Mouse (Mus musculus) kidney, embryonic 16.5 days (tissue): ENCODE data around the gene Ppp1r10. TPM values are rescaled to one million over a fixed set of nuclear protein-coding genes. Genes with fewer than 3 reads are reported as not detected.
"Not testable (repeated sequence)": the region's sequence is repeated elsewhere in the genome, so short reads cannot be mapped to it uniquely, and the experiment has no call there.

Experiments used
- ATAC-seq: fragments of 200-750 bp; cut with Nextera tagmentation; 2 replicates; pipeline ENCODE4 v1.8.0; 2017; ENCODE audit warnings: moderate TSS enrichment; ENCODE audit not compliant: low FRiP score, low TSS enrichment
- H3K27ac ChIP-seq: fragments of 300-500 bp; sonication (generic); 2 replicates; pipeline ENCODE4 v1.5.1; 2014; ENCODE audit warnings: low read length
- H3K27me3 ChIP-seq: fragments of 300-500 bp; sonication (generic); 2 replicates; pipeline ENCODE4 v1.6.1; 2014; ENCODE audit warnings: low read length, control low read depth, mixed read lengths; ENCODE audit not compliant: insufficient read depth
- H3K36me3 ChIP-seq: fragments of 300-500 bp; sonication (generic); 2 replicates; pipeline ENCODE4 v1.6.1; 2014; ENCODE audit warnings: low read length, control low read depth, mixed read lengths; ENCODE audit not compliant: insufficient read depth
- H3K4me1 ChIP-seq: fragments of 300-500 bp; sonication (generic); 2 replicates; pipeline ENCODE4 v1.6.1; 2014; ENCODE audit warnings: low read length, control low read depth, mixed read lengths; ENCODE audit not compliant: insufficient read depth
- H3K4me2 ChIP-seq: fragments of 300-500 bp; sonication (generic); replicated peaks from 2 replicates; pipeline ENCODE4 v1.6.1; 2014; ENCODE audit warnings: low read depth, low read length
- H3K4me3 ChIP-seq: fragments of 300-500 bp; sonication (generic); 2 replicates; pipeline ENCODE4 v1.5.1; 2014; ENCODE audit warnings: mild to moderate bottlenecking, low read length
- H3K9ac ChIP-seq: fragments of 300-500 bp; sonication (generic); replicated peaks from 2 replicates; pipeline ENCODE4 v1.6.1; 2014; ENCODE audit warnings: low read length
- H3K9me3 ChIP-seq: fragments of 300-500 bp; sonication (generic); 2 replicates; pipeline ENCODE4 v1.6.1; 2016; ENCODE audit warnings: low read length, control low read depth
- WGBS: fragments of 180-500 bp; shearing (Covaris S2); extraction: QIAGEN DNeasy Blood & Tissue Kit; methylation state at CpG from one replicate; pipeline ENCODE4 v1.1.7; 2014; 5-methylcytosine and 5-hydroxymethylcytosine counted together
- polyA plus RNA-seq: library from polyadenylated mRNA; unstranded; fragments of >200 nt; fragmentation: Nextera tagmentation; extraction: Ambion mirVana; gene quantifications from 2 replicates; pipeline ENCODE4 v1.2.1, GENCODE M21; 2015

Ppp1r10 gene
- polyA plus RNA-seq, 1 experiment from 2014 or later: 47.2 TPM

DNA sequence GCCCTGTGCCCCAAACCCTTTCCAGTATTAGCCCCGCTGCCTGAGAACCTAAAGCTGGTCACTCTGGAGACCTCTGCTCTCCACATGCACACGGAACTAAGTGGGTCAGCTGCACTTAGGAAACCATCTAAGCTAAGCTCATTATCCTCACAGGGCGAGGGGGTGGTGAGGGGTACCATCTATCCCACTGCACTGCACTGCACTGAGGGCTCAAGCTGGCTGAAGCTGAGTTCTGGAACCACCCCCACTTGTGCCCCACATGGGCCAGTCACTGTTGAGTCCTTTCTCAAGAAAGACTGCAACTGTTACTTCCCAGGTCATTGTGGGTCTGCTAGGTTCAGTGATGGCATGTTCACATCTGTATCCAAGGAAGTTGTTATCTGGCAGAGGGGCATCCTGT, 36.3 kb downstream of the Ppp1r10 start:
- not testable (repeated sequence) for H3K27ac ChIP-seq, H3K4me2 ChIP-seq, ATAC-seq, H3K4me3 ChIP-seq, H3K27me3 ChIP-seq, H3K9me3 ChIP-seq, H3K9ac ChIP-seq, H3K4me1 ChIP-seq
- whole genome bisulfite sequencing: 80% methylated on average over 2 of the region's 3 CpGs
- H3K36me3 ChIP-seq: peaks cover 22% of the 10 kb centered on the region

DNA sequence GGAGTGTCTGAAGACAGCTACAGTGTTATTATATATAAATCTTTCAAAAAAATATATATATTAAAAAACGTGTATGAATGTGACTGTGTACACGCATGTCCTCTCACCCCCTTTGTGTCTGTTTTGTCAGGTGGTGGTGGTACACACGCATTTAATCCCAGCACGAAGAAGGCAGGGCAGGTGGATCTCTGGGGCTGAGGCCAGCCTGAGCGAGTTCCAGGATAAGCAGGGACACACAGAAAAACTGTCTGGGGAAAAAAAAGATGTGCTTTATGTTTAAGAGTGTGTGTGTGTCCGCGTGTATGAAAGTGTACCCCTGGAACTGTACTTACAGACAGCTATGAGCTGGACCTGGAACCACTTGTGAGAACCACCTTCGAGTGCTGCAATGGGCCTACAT, 38.4 kb downstream of the Ppp1r10 start:
- ATAC-seq: no peak
- Histone ChIP-seq H3K36me3 (peaks cover 43% of the 10 kb centered on the region), H3K9me3 (no peaks in the 10 kb centered on the region), H3K27ac (no peak overlapping the region), H3K27me3 (no peaks in the 10 kb centered on the region), H3K4me1 (no peaks in the 10 kb centered on the region), H3K4me3 (no peak overlapping the region), H3K4me2 (no peak overlapping the region), H3K9ac (no peak overlapping the region)
- 75% methylated on average over 8 of the region's 8 CpGs for WGBS

DNA sequence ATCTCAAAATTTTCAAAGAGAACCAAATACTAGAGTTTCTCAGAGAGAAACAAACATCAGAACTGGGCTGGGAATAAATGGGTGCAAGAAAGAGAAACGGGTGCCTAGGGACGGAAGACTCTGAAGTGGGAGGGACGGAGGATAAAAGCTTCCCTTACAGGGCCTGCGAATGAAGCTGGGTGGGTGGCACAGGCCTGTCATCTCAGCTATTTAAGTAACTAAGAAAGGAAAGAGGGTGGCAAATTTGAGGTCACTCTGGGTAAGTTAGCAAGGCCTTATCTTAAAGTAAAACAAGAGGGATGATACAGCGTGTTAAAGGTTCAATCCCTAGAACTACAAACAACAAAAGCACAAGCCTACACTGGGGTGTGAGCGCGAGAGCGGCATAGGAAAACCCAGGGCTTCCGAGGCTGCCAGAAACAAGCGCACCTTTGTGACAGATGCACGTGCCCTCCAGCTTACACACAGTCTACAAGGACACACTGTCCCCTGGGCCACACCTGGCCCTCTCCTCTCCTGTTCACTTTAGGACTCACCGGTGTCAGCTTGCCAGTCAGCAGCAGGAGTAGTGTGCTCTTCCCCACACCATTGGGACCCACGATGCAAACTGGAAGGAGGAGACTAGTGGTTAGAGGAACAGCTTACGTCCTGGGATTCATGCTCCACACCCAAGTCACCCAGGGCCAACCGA, 42.4 kb downstream of the Ppp1r10 start:
- 95% methylated on average over 15 of the region's 15 CpGs for WGBS
- Histone ChIP-seq H3K4me3 (no peak overlapping the region), H3K27ac (no peak overlapping the region), H3K9ac (no peak overlapping the region), H3K4me1 (no peaks in the 10 kb centered on the region), H3K27me3 (no peaks in the 10 kb centered on the region), H3K36me3 (peaks cover 80% of the 10 kb centered on the region), H3K4me2 (no peak overlapping the region), H3K9me3 (no peaks in the 10 kb centered on the region)
- ATAC-seq: no peak

DNA sequence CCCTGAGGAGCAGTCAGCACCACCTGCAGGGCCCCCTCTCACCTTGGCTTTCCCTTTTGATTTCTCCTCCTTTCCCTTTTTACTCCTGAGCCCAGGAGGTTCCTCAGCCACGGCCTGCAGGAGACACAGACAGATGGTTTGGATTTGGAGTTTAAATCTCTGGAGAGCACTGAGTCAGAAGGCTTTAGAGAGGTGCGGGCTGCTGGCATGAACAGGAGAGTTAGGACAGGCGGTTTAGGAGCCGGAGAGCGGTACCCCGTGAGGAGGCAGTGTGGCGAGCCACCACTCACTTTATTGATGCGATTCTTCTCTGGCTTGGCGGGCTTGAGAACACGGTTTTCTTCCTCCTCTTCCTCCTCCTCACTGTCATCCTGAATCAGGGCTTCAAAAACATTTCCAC, 47.0 kb downstream of the Ppp1r10 start:
- Histone ChIP-seq H3K4me2 (no peak overlapping the region), H3K4me1 (peaks cover 2% of the 10 kb centered on the region), H3K36me3 (peaks cover 56% of the 10 kb centered on the region), H3K27ac (no peak overlapping the region), H3K27me3 (no peaks in the 10 kb centered on the region), H3K9me3 (no peaks in the 10 kb centered on the region), H3K4me3 (no peak overlapping the region), H3K9ac (no peak overlapping the region)
- ATAC-seq: no peak
- 91% methylated on average over 10 of the region's 10 CpGs for WGBS

DNA sequence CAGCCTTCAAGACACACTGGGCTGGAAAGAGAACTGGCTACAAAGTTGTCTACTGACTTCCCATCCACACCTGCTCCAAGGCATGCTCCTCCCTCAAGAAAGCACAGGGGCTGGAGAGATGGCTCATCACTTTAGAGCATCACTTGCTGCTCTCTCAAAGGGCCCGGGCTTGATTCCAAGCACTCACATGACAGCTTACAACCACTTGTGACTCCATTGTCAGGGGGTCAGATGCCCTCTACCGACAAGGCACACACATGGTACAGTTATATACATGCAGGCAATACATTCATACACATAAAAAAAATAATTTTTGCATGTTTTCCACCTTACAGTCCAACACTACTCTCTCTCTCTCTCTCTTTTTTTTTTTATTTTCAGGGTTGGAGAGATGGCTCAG, 51.4 kb downstream of the Ppp1r10 start:
- no peak for ATAC-seq
- peaks cover 13% of the 10 kb centered on the region for H3K4me1 ChIP-seq
- no peak overlapping the region for H3K4me3 ChIP-seq
- no peaks in the 10 kb centered on the region for H3K9me3 ChIP-seq
- no peak overlapping the region for H3K4me2 ChIP-seq
- no peaks in the 10 kb centered on the region for H3K27me3 ChIP-seq
- no peak overlapping the region for H3K27ac ChIP-seq
- no peak overlapping the region for H3K9ac ChIP-seq
- WGBS: 82% methylated on average over 2 of the region's 2 CpGs
- H3K36me3 ChIP-seq: peaks cover 20% of the 10 kb centered on the region

DNA sequence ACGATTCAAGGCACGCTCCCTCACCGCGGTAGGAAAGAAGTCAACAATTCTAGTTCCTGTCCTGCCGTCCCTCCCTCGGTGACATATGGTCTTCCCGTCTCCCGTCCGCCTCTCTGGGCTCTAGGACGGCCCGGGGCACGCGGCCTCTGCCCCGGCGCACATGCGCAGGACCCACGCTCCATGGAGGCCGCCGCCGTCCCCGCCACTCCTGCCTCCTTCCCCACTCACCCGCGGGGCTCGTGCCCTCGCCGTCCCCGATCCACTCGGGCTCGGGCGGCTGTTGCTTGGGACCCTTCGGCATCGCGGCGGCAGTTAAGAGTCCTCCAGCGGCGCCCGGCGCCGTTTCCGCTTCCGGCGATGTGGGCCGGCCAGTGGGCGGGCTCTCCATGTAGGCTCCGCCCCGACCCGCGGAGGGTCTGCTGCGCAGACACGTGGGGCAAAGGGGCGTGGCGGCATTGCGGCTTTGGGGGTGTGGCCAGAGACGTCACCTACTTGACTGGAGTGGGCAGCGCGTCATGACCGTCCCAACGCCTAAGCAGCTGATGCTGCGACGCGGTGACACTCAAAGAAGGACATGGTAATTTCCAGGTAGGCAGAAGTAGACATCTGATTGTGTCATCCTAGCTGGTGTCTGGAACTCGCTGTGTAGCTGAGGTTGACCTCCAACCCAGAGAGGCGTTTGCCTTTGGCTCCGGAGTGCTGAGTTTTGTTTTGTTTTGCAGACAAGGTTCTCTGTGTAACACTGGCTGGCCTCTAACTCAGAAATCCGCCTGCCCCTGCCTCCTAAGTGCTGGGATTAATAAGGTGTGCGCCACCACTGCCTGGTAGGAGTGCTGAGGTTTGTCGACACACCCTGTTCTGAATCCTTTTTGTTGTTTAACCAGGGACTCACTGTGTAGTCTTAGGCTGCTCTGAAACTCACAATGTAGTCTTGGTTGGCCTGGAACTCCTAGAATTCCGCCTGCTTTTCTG, 53.5 kb downstream of the Ppp1r10 start, which contains the start of gene Abcf1:
Gene Abcf1, minus strand, starts transcription at position 344 of the 972 bp plus-strand sequence.
- Histone ChIP-seq H3K9ac (peak within 1 kb of the TSS; percentile 85), H3K4me3 (peak within 1 kb of the TSS; percentile 87), H3K9me3 (no peaks in the 10 kb centered on the region), H3K27ac (peak within 1 kb of the TSS; percentile 86), H3K36me3 (peaks cover 23% of the 10 kb centered on the region), H3K4me1 (peaks cover 13% of the 10 kb centered on the region), H3K4me2 (peak within 1 kb of the TSS; percentile 59), H3K27me3 (no peaks in the 10 kb centered on the region)
- ATAC-seq: peak; percentile 96
- WGBS: under 1% methylated on average over 68 of the region's 68 CpGs

DNA sequence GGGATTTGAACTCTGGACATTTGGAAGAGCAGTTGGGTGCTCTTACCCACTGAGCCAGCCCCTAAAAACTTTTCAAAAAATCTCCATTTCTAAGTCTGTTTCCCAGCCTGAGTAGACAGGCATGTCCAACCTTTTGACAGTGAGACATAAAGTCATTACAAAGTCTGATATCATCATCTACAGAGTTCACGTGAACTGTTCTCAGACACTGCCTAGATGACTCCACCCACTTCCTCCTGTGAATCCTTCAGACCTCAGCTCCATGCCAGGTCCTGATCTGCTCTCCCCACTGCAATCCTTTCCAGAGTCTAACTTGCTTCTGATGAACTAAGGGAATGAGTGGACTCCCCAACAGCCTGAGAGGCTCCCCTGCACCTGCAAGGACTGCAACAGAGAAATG, 55.9 kb downstream of the Ppp1r10 start:
- no peak overlapping the region for H3K4me2 ChIP-seq
- WGBS: 52% methylated on average over 1 of the region's 1 CpGs
- H3K4me3 ChIP-seq: no peak overlapping the region
- H3K27me3 ChIP-seq: no peaks in the 10 kb centered on the region
- H3K36me3 ChIP-seq: peaks cover 28% of the 10 kb centered on the region
- H3K4me1 ChIP-seq: peaks cover 13% of the 10 kb centered on the region
- no peak overlapping the region for H3K9ac ChIP-seq
- no peaks in the 10 kb centered on the region for H3K9me3 ChIP-seq
- no peak overlapping the region for H3K27ac ChIP-seq
- ATAC-seq: no peak

DNA sequence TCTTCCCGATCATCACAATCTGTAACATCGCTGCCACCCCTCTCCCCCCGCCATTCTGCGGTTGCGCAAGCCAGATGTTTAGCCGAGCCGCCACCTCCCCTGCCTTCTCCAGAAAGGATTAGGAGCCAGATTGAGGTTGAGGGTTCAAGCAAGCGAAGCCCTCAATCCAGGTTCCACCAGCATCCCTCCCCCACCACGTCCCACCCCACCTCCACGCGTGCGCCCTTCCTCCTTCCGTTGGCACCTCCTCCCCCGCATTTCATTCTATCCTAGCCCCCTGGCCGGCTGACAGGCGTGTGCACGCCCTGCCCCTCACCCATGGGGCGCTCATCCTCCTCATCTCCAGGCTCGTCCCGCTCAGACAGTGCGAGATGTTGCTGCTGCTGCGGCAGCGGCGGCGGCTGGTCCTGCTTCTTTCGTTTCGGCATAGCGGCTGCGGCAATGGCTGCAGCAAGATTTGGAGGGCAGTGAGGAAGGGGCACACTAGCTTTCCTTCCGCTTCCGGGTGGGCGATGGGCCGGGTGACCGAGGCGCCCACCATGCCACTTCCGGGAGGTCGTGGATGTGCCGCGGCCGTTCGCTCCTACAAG, 62.7 kb downstream of the Ppp1r10 start:
- Histone ChIP-seq H3K27ac (peak overlapping the region; percentile 96), H3K9ac (peak overlapping the region; percentile 79), H3K36me3 (peaks cover 35% of the 10 kb centered on the region), H3K4me3 (peak overlapping the region; percentile 73), H3K27me3 (no peaks in the 10 kb centered on the region), H3K4me1 (peaks cover 17% of the 10 kb centered on the region), H3K9me3 (no peaks in the 10 kb centered on the region), H3K4me2 (peak overlapping the region; percentile 69)
- ATAC-seq: peak; percentile 83
- under 1% methylated on average over 41 of the region's 41 CpGs for WGBS

DNA sequence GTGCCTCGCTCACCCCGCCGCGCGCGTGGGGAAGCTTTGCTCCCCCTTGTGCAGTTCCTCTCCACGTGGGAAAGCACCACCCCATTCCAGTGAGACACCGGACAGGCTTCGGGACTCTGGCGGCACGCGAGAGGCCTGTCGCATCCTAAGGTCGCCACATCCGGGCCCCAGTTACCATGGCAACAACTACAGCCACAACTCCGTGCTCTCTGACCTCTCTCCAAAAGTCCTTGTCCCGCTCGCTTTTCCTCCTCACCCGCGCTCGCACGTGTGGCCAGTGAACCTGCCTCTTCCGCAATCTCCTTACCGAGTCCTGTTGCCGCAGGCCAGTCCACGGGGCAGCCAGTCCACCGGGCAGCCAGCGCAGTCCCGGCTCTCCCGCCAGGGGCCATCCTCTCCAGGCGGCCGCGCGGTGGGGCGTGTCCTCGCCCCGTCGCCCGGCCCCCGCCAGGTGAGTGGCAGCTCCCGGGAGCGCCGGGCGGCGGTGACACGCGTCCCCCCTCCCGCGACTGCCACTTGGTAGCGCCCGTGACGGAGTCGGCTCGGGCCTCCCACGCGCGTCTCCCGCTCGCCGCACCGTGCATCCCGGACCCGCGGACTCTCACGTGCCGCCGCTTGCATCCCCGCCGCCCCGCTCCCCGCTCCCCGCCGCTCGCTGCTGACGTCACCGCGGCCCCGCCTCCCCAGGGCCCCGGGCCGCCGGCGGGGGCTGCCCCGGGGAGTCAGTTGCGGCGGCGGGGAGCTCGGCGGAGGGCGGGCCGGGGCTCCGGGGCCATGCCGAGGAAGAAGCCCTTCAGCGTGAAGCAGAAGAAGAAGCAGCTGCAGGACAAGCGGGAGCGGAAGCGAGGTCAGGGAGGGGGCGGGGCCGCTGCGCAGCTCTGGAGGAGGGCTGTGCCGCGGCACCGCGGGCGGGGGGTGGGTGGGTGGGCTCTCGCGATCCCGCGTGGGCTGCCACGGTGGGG, 63.4 kb downstream of the Ppp1r10 start, which contains the start of the genes Gnl1 and Prr3:
Gene Gnl1, plus strand, starts transcription at position 451 of the 962 bp plus-strand sequence.
Gene Prr3, minus strand, starts transcription at position 836 of the 962 bp plus-strand sequence.
- H3K9ac ChIP-seq: peak within 1 kb of the TSS; percentile 79
- peak within 1 kb of the TSS; percentile 73 for H3K4me3 ChIP-seq
- H3K36me3 ChIP-seq: peaks cover 30% of the 10 kb centered on the region
- H3K27ac ChIP-seq: peak within 1 kb of the TSS; percentile 96
- no peaks in the 10 kb centered on the region for H3K9me3 ChIP-seq
- H3K4me1 ChIP-seq: peaks cover 17% of the 10 kb centered on the region
- WGBS: under 1% methylated on average over 73 of the region's 109 CpGs
- H3K27me3 ChIP-seq: no peaks in the 10 kb centered on the region
- H3K4me2 ChIP-seq: peak within 1 kb of the TSS; percentile 69
- peak; percentile 92 for ATAC-seq
